Mouse (Mus musculus): ENCODE data around the gene Bricd5.

GRCm38 (mm10) chr17:24505286-24505955, 31.7 kb downstream of the Bricd5 start:
- no peak for TF ChIP-seq CTCF (IDR thresholded peaks at IDR 0.05; ENCODE audit: low read depth)
- TF ChIP-seq EP300 (IDR thresholded peaks at IDR 0.05; ENCODE audit: low read depth): no peak
